Mouse (Mus musculus) stomach, postnatal 0 days (tissue): ENCODE measurements at regions not wholly inside any gene's neighbourhood (a gene's known extent, or its start where the extent isn't known, plus 50 kb on each side); places are given as distances from the start of the nearest gene placed in this dataset.

Source experiments
- ATAC-seq: fragments of 200-750 bp; cut with Nextera tagmentation; 2 replicates; pipeline ENCODE4 v1.8.0; 2017; ENCODE audit not compliant: low FRiP score, low TSS enrichment
- DNase-seq: peaks from one replicate; pipeline ENCODE4 v3.0.0-alpha.2; 2016; ENCODE audit warnings: low spot score
- H3K27ac ChIP-seq: fragments of 300-500 bp; sonication (generic); replicated peaks from 2 replicates; pipeline ENCODE4 v1.5.1; 2014; ENCODE audit warnings: mild to moderate bottlenecking, control low read depth
- H3K27me3 ChIP-seq: fragments of 300-500 bp; sonication (generic); 2 replicates; pipeline ENCODE4 v1.6.1; 2014; ENCODE audit warnings: low read length; ENCODE audit not compliant: control insufficient read depth, insufficient read depth
- H3K36me3 ChIP-seq: fragments of 300-500 bp; sonication (generic); 2 replicates; pipeline ENCODE4 v1.6.1; 2014; ENCODE audit warnings: low read length, mixed read lengths; ENCODE audit not compliant: control insufficient read depth, insufficient read depth
- H3K4me1 ChIP-seq: fragments of 300-500 bp; sonication (generic); replicated peaks from 2 replicates; pipeline ENCODE4 v1.6.1; 2014; ENCODE audit warnings: antibody characterized with exemption; ENCODE audit not compliant: control insufficient read depth, insufficient read depth
- H3K4me2 ChIP-seq: fragments of 300-500 bp; sonication (generic); replicated peaks from 2 replicates; pipeline ENCODE4 v1.6.1; 2014; ENCODE audit warnings: low read depth, mild to moderate bottlenecking, control low read depth, moderate library complexity
- H3K4me3 ChIP-seq: fragments of 300-500 bp; sonication (generic); 2 replicates; pipeline ENCODE4 v1.5.1; 2014; ENCODE audit warnings: low read depth, low read length, control low read depth
- H3K9ac ChIP-seq: fragments of 300-500 bp; sonication (generic); 2 replicates; pipeline ENCODE4 v1.6.1; 2014; ENCODE audit warnings: mild to moderate bottlenecking, low read length, control low read depth, mixed read lengths
- H3K9me3 ChIP-seq: fragments of 300-500 bp; sonication (generic); 2 replicates; pipeline ENCODE4 v1.6.1; 2016; ENCODE audit warnings: low read length; ENCODE audit not compliant: control insufficient read depth
- CTCF ChIP-seq: IDR thresholded peaks from 2 replicates; pipeline ENCODE4 v1.5.1; 2016; ENCODE audit warnings: antibody characterized with exemption, low read depth, mild to moderate bottlenecking, moderate library complexity
- EP300 ChIP-seq: optimal IDR thresholded peaks from 2 replicates; pipeline ENCODE3; 2016; ENCODE audit warnings: antibody characterized with exemption
- WGBS: fragments of 180-500 bp; shearing (Covaris S2); extraction: QIAGEN DNeasy Blood & Tissue Kit; methylation state at CpG from one replicate; pipeline ENCODE4 v1.1.7; 2014; 5-methylcytosine and 5-hydroxymethylcytosine counted together

DNA sequence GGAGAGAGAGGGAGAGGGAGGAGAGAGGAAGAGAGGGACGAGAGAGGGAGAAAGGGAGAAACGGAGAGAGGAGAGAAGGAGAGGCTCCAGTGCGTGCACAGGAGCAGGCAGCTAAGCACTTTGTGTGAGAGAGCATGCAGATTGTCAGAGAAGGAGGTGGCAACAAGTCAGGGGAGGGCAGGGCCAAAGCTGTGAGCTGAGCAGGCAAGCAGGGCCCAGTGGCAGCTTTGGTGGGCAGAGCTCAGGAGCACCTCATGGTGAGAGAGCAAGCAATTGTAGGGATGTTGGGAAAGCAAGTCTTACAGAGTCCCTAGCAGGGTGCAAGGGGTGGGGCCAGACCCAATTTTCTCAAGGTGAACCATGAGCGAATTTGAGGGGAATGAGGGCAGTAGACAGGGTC lies 234.3 kb upstream of the Hey2 start:
- H3K4me2 ChIP-seq, result 0 out of 2 replicates have a peak overlapping the region, but pooled peaks have one; percentile 1
- no peak for TF ChIP-seq EP300
- TF ChIP-seq CTCF, result no peak
- H3K27ac ChIP-seq, result no peak overlapping the region
- ATAC-seq, result no peak
- no peaks in the 10 kb centered on the region for H3K36me3 ChIP-seq
- H3K9ac ChIP-seq, result no peak overlapping the region
- no peaks in the 10 kb centered on the region for H3K9me3 ChIP-seq
- WGBS, result 42% methylated on average over 4 of the region's 4 CpGs
- no peaks in the 10 kb centered on the region for H3K27me3 ChIP-seq
- no peaks in the 10 kb centered on the region for H3K4me1 ChIP-seq
- H3K4me3 ChIP-seq, result no peak overlapping the region
- DNase-seq, result no peak

DNA sequence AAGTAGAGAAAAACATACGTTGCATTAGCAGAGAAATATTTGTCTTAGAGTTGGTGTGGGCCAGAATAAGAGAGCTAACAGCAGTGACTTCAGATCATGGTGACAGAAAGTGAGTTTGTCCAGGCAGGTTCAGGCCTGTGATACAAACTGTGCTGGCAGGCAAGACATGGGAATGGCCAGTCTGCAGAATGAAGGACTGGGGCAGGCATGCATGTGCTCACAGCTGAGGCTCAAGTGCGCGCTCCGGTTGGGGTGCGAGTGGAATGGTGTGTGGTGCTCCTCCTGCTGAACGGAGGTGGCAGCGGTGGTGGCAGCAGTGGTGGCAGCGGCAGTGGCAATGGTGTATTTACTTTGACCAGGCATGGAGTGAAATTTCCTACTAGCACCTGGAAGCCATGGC lies 233.8 kb upstream of the Hey2 start:
- WGBS, result 32% methylated on average over 8 of the region's 8 CpGs

DNA sequence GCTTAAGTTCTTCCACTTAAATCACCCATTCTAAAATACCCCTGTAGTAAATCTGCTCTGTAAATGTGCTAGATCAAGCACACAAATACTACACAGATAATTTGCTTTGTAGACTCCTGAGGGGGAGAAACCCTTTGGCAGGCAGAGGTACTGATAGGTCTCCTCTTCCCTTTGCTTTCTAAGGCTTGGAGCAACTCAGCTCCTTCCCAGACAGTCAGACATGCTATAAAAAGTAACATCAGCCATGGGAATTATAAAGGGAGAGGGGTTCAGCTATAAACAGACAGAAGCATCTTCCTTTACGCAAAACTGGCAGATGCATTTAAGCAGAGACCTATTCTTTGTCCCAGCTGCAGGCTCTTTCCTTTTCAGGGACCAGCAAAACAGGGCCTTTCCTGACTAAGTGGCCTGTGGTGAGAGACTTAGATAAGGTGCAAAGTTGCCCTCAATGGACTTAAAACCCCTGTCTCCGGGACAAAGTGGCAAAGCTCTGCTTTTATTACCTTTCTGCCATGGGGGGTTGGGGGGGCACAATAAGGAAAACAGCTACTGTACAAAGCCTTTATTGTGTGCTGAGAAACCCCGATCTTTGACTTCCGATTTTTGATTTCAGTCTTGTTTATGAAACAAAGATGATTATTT lies 231.5 kb upstream of the Hey2 start:
- Histone ChIP-seq H3K4me3 (no peak overlapping the region), H3K4me1 (no peaks in the 10 kb centered on the region), H3K9me3 (no peaks in the 10 kb centered on the region), H3K36me3 (no peaks in the 10 kb centered on the region), H3K9ac (no peak overlapping the region), H3K27ac (no peak overlapping the region), H3K4me2 (no peak overlapping the region), H3K27me3 (no peaks in the 10 kb centered on the region)
- WGBS, result 64% methylated on average over 4 of the region's 4 CpGs
- DNase-seq, result no peak
- ATAC-seq, result no peak
- no peak for TF ChIP-seq CTCF
- no peak for TF ChIP-seq EP300

More for the DNA sequence above, 233.8 kb upstream of the Hey2 start:
- Histone ChIP-seq H3K27ac (no peak overlapping the region), H3K36me3 (no peaks in the 10 kb centered on the region), H3K4me1 (no peaks in the 10 kb centered on the region), H3K27me3 (no peaks in the 10 kb centered on the region), H3K4me2 (0 out of 2 replicates have a peak overlapping the region, but pooled peaks have one; percentile 1), H3K4me3 (no peak overlapping the region), H3K9ac (no peak overlapping the region), H3K9me3 (no peaks in the 10 kb centered on the region)
- peak; percentile 19 for DNase-seq
- ATAC-seq, result no peak
- TF ChIP-seq EP300, result no peak
- no peak for TF ChIP-seq CTCF

DNA sequence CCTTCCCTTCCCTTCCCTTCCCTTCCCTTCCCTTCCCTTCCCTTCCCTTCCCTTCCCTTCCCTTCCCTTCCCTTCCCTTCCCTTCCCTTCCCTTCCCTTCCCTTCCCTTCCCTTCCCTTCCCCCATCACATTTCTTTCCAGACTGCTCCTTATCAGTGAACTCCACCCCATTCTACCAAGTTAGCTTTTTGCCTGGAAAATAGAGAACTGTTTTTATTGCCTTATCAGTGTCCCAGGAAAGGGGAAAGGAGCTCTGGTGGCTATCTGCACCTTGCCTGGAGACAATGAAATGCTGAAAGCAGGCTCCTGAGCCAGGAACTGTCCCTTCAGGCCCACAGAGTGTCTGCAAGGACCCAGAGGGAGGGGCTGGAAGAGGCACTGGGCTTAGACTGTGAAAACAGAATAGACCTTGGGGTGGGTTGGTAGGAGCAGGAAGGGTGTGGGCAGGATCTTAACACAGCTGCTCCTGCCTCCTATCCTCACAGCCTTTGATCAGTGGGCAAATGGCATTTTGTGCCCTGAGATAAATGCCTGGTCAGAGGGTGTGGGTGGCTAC lies 226.1 kb upstream of the Hey2 start:
- no peak overlapping the region for H3K4me2 ChIP-seq
- ATAC-seq (peak; percentile 38; the same call in 1 of the 2 replicates), DNase-seq (peak; percentile 18)
- no peak overlapping the region for H3K4me3 ChIP-seq
- no peak for TF ChIP-seq CTCF
- TF ChIP-seq EP300, result no peak
- no peaks in the 10 kb centered on the region for H3K4me1 ChIP-seq
- no peaks in the 10 kb centered on the region for H3K36me3 ChIP-seq
- no peak overlapping the region for H3K27ac ChIP-seq
- no peaks in the 10 kb centered on the region for H3K9me3 ChIP-seq
- no peaks in the 10 kb centered on the region for H3K27me3 ChIP-seq
- H3K9ac ChIP-seq, result no peak overlapping the region

DNA sequence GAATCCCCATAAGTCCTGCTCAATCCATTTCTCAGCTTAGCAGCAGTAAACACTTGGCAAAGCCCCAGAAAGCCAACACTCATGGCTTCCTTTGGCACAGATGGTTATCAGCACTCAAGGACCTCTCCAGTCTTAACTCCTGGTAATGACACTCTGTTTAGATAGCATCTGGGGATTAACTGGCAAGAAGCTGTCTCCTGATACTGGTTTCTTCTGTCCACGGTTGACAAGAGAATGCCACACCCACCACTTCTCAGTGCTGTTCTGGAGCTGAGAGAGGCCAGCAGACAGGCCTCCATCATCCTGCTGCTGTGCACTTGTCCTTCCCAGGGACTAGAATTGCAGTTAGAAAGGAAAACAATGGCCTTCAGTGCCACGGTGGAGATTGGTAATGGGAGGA lies 220.1 kb upstream of the Hey2 start:
- Histone ChIP-seq H3K4me3 (no peak overlapping the region), H3K27me3 (no peaks in the 10 kb centered on the region), H3K9me3 (no peaks in the 10 kb centered on the region), H3K9ac (no peak overlapping the region), H3K4me1 (no peaks in the 10 kb centered on the region), H3K36me3 (no peaks in the 10 kb centered on the region), H3K4me2 (no peak overlapping the region), H3K27ac (no peak overlapping the region)
- DNase-seq, result no peak
- 14% methylated on average over 2 of the region's 2 CpGs for WGBS
- ATAC-seq, result no peak
- TF ChIP-seq EP300 (no peak), CTCF (no peak)

DNA sequence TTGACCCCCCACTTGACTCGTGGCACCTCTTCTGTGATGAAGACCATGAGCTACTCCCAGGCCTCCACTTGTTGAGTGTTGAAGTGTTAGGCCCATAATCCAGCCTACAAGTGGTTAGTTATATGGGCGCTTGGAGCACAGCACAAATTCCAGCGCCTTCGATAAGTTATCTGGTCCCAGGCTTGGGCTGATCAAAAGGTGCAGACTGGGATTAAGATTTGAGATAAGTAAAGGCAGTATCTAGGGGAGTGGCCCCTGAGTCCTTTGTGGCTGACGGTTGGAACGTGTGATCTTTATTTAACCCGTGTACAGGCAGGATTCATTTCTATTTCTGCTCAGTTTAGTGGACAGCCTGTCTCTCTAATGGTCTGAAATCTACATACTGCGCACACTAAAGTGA lies 210.7 kb upstream of the Hey2 start:
- Histone ChIP-seq H3K27ac (no peak overlapping the region), H3K4me1 (no peaks in the 10 kb centered on the region), H3K27me3 (no peaks in the 10 kb centered on the region), H3K36me3 (no peaks in the 10 kb centered on the region), H3K9ac (no peak overlapping the region), H3K9me3 (no peaks in the 10 kb centered on the region), H3K4me2 (no peak overlapping the region), H3K4me3 (no peak overlapping the region)
- WGBS, result 68% methylated on average over 8 of the region's 8 CpGs
- TF ChIP-seq CTCF (no peak), EP300 (no peak)
- DNase-seq (no peak), ATAC-seq (no peak)
